Mouse (Mus musculus): Measurements from ENCODE around the gene Slc25a12.

DNA sequence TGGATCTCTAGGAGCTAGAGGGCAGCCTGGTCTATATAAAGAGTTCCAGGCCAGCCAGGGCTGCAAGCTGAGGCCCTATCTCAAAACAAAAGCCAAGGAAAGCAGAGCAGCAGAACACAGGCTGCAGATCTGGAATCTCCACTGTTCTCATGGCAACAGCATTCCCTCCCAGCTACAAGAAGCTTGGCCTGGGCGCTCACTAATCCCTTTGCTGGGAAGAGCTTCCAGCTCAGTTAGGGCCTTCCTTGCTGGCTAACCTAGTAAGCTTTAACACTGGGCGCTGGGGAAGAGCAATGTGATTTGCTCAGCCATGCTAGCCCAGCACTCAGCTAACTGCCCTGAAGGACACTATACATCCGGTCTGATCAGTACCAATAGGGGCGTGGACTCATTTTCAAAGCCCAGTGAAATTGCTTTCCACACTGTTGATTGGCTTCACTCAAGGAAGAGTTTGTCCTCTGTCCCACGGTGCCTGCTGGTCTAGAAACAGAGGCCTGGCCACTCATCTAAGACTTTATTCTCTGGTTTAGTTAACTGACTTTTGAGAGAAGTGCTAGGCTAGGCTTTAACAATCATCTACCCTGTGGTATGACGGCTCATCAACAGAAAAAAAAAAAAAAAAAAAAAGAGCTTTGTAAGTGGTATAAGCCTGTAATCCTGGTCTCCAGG is 77.3 kb downstream of the Slc25a12 start:
- no peak for TF ChIP-seq GATA1 (IDR thresholded peaks at IDR 0.05; ENCODE audit: low read length)
- no peak for TF ChIP-seq TAL1 (IDR thresholded peaks at IDR 0.05; ENCODE audit: low read length)
